Mouse (Mus musculus) kidney, embryonic 15.5 days (tissue): ENCODE results near the gene Acot10. TPM values are rescaled to one million over a fixed set of nuclear protein-coding genes. Genes with fewer than 3 reads are reported as not detected.
"Not testable (repeated sequence)": the region's sequence is repeated elsewhere in the genome, so short reads cannot be mapped to it uniquely, and the experiment has no call there.

Experiments
- ATAC-seq: fragments of 200-750 bp; cut with Nextera tagmentation; replicated peaks from 2 replicates; pipeline ENCODE4 v1.8.0; 2017; ENCODE audit warnings: moderate TSS enrichment; ENCODE audit not compliant: low FRiP score
- H3K27ac ChIP-seq: fragments of 300-500 bp; sonication (generic); 2 replicates; pipeline ENCODE4 v1.5.1; 2015; ENCODE audit warnings: mild to moderate bottlenecking, inconsistent platforms
- H3K27me3 ChIP-seq: fragments of 300-500 bp; sonication (generic); 2 replicates; pipeline ENCODE4 v1.6.1; 2015; ENCODE audit warnings: inconsistent platforms
- H3K36me3 ChIP-seq: fragments of 300-500 bp; sonication (generic); 2 replicates; pipeline ENCODE4 v1.6.1; 2015; ENCODE audit warnings: inconsistent platforms
- H3K4me1 ChIP-seq: fragments of 300-500 bp; sonication (generic); 2 replicates; pipeline ENCODE4 v1.6.1; 2015; ENCODE audit warnings: inconsistent platforms
- H3K4me2 ChIP-seq: fragments of 300-500 bp; sonication (generic); 2 replicates; pipeline ENCODE4 v1.6.1; 2015; ENCODE audit warnings: moderate library complexity, mild to moderate bottlenecking, inconsistent platforms
- H3K4me3 ChIP-seq: fragments of 300-500 bp; sonication (generic); replicated peaks from 2 replicates; pipeline ENCODE4 v1.5.1; 2015; ENCODE audit warnings: mild to moderate bottlenecking, inconsistent platforms
- H3K9ac ChIP-seq: fragments of 300-500 bp; sonication (generic); 2 replicates; pipeline ENCODE4 v1.6.1; 2015; ENCODE audit warnings: mild to moderate bottlenecking, inconsistent platforms
- H3K9me3 ChIP-seq: fragments of 300-500 bp; sonication (generic); replicated peaks from 2 replicates; pipeline ENCODE4 v1.6.1; 2016; ENCODE audit warnings: inconsistent platforms
- WGBS: fragments of 180-500 bp; shearing (Covaris S2); methylation state at CpG from one replicate; pipeline ENCODE4 v1.1.7; 2015; ENCODE audit warnings: mixed read lengths; 5-methylcytosine and 5-hydroxymethylcytosine counted together
- polyA plus RNA-seq: library from polyadenylated mRNA; unstranded; fragments of >200 nt; fragmentation: Nextera tagmentation; extraction: Ambion mirVana; gene quantifications from 2 replicates; pipeline ENCODE4 v1.2.1, GENCODE M21; 2015

The Acot10 gene
- polyA plus RNA-seq: 0.14 TPM in 1 of 2 replicates, not detected in the other

DNA sequence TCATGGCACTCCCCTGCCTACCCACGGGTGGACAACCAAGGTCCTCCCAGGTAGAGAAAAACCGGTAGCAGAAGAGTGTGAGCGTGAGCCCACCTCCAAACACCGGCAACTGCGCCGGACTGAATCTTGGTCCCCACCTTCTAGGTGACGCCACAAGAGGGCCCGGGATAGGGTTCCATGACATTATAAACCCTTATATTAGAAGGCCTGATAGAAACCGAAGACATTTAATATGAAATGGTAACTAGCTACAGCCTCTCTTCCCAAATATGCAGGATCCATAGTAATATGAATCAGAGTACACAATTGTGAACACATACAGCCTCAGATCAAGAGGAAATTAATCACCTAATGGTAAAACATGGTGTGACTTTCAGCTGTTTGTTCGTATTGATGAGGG is at the start of gene Acot10:
Gene Acot10 (minus strand): TSS at position 101 of the 400 bp plus-strand sequence.
- Histone ChIP-seq H3K4me2 (no peak within 1 kb of the TSS), H3K27me3 (no peaks in the 10 kb centered on the region), H3K36me3 (no peaks in the 10 kb centered on the region), H3K4me1 (no peaks in the 10 kb centered on the region), H3K27ac (no peak within 1 kb of the TSS), H3K9me3 (no peaks in the 10 kb centered on the region), H3K4me3 (no peak within 1 kb of the TSS), H3K9ac (no peak within 1 kb of the TSS)
- no peak for ATAC-seq
- WGBS: 88% methylated on average over 10 of the region's 10 CpGs

DNA sequence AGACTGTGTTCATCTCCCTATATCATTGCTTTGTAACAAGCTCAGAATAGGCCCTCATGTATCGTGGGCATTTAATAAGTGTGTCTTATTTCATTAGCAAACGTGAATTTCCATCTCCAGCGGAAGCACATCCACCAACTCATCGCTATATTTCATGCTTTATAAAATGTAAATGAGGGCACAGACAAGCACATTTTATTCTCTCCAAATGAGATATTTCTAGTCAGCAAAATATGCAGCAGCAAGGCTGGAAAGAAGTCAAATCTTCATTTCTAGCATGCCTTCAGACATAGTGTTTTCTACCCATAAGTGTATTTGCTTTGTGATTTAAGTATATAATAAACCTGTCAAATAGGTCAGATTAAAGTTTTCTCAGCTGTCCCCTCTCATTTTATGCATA is 45.3 kb upstream of the Acot10 start:
- H3K9ac ChIP-seq: no peak overlapping the region
- no peaks in the 10 kb centered on the region for H3K4me1 ChIP-seq

DNA sequence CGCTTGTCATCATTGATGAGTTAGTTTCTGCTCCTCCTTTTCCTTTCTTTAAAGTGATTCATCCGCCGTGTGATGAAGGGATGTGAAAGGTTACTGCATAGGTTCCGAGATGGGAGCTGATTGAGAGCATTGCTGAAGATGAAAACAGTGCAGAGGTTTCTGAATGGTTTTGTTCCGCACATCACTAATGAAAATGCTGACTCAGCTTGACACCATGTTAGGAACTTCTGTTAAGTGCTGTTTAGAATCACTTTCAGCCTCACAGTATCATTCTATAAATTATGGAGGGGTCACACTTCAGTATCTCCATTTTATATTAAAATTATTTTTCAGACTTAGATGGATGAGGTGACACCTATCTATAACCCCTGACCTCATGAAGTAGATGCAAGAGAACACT is 29.7 kb upstream of the Acot10 start:
- no peaks in the 10 kb centered on the region for H3K4me1 ChIP-seq
- H3K4me3 ChIP-seq: no peak overlapping the region
- no peak overlapping the region for H3K4me2 ChIP-seq
- H3K27me3 ChIP-seq: no peaks in the 10 kb centered on the region
- WGBS: 80% methylated on average over 5 of the region's 5 CpGs
- H3K36me3 ChIP-seq: no peaks in the 10 kb centered on the region
- no peak for ATAC-seq
- no peak overlapping the region for H3K9ac ChIP-seq
- H3K27ac ChIP-seq: no peak overlapping the region
- no peaks in the 10 kb centered on the region for H3K9me3 ChIP-seq

More for the DNA sequence above, 45.3 kb upstream of the Acot10 start:
- WGBS: 72% methylated on average over 4 of the region's 4 CpGs
- H3K27ac ChIP-seq: no peak overlapping the region
- no peaks in the 10 kb centered on the region for H3K27me3 ChIP-seq
- no peak overlapping the region for H3K4me2 ChIP-seq
- no peak for ATAC-seq
- no peak overlapping the region for H3K4me3 ChIP-seq
- H3K9me3 ChIP-seq: no peaks in the 10 kb centered on the region
- no peaks in the 10 kb centered on the region for H3K36me3 ChIP-seq

DNA sequence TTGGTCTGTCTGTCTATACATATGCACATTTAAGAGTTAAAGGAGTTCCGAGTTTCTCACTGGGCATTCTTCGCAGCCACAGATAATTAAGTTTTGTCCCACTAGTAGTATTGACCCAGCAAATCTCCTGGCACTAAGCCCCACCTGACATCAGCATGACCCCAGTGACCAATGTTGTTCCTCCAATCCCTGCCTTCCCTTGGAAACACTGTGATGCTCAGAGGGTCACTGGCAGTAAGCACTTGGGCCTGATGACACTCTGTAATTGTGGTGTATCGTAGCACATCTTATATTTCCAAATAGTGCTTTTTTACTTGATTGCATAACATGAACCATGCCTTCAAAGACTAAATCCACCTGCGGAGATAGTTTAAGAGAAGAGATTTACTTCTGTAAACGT is 17.6 kb upstream of the Acot10 start:
- Histone ChIP-seq H3K4me3 (no peak overlapping the region), H3K9ac (no peak overlapping the region), H3K9me3 (no peaks in the 10 kb centered on the region), H3K4me1 (no peaks in the 10 kb centered on the region), H3K36me3 (no peaks in the 10 kb centered on the region), H3K27me3 (no peaks in the 10 kb centered on the region), H3K27ac (no peak overlapping the region), H3K4me2 (no peak overlapping the region)
- 84% methylated on average over 5 of the region's 5 CpGs for WGBS
- no peak for ATAC-seq

DNA sequence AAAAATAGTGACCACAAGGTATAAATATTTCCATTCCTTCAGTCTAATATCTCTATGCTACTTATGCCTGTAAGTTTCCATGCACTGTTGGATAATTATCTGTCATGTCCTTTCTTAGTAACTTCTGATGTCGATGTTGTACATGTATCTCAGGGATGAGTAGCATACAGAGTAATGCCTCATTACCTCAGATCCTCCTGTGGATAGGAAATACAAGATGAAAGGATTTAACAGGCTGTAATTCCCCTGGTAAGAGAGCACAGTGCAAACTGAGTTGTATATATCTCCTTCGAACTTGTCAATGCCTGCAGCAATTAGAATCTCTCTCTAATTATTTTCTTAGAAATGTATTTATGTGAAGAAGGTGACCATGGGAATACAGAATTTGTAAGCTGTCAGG is 16.2 kb upstream of the Acot10 start:
- Histone ChIP-seq H3K4me3 (no peak overlapping the region), H3K27me3 (no peaks in the 10 kb centered on the region), H3K36me3 (no peaks in the 10 kb centered on the region), H3K4me2 (no peak overlapping the region), H3K9me3 (no peaks in the 10 kb centered on the region), H3K27ac (no peak overlapping the region), H3K4me1 (no peaks in the 10 kb centered on the region), H3K9ac (no peak overlapping the region)
- 41% methylated on average over 2 of the region's 2 CpGs for WGBS
- ATAC-seq: no peak

DNA sequence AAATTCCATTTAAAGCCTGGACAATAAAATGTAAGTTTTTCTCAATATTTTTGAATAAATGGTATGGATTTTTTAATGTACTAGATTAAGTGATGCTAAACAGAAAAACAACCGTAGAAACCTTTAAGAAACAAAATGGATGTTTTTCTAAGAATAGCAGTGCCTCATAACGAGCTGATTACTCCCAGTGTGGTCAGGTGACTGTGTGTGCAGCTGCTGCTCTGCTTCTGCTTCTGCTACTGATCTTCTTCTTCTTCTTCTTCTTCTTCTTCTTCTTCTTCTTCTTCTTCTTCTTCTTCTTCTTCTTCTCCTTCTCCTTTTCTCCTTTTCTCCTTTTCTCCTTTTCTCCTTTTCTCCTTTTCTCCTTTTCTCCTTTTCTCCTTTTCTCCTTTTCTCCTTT is 3.0 kb upstream of the Acot10 start:
- WGBS: 56% methylated on average over 2 of the region's 2 CpGs
- H3K9me3 ChIP-seq, H3K27me3 ChIP-seq, H3K4me2 ChIP-seq, H3K9ac ChIP-seq, H3K27ac ChIP-seq, ATAC-seq, H3K36me3 ChIP-seq, H3K4me1 ChIP-seq, H3K4me3 ChIP-seq: not testable (repeated sequence)

DNA sequence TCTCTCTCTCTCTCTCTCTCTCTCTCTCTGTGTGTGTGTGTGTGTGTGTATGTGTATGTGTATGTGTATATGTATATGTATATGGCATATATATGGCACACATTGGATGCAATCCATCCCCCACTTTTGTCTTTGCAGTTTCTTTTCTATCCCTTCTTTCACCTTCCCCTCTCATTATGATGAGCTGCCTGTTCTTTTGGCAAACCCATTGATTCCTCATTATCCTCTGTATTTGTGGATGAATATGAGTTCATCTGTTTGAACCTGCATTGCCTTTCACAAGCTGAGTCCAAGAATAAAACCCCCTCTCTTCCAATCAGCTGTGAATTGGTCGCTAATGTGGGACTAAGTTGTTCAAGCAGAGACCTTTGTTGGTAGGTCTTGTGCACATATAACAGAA is 1.4 kb upstream of the Acot10 start:
- Histone ChIP-seq H3K9ac (no peak overlapping the region), H3K9me3 (no peaks in the 10 kb centered on the region), H3K4me3 (no peak overlapping the region), H3K27ac (no peak overlapping the region), H3K4me2 (no peak overlapping the region), H3K4me1 (no peaks in the 10 kb centered on the region), H3K27me3 (no peaks in the 10 kb centered on the region), H3K36me3 (no peaks in the 10 kb centered on the region)
- WGBS: 54% methylated on average over 1 of the region's 1 CpGs
- no peak for ATAC-seq

DNA sequence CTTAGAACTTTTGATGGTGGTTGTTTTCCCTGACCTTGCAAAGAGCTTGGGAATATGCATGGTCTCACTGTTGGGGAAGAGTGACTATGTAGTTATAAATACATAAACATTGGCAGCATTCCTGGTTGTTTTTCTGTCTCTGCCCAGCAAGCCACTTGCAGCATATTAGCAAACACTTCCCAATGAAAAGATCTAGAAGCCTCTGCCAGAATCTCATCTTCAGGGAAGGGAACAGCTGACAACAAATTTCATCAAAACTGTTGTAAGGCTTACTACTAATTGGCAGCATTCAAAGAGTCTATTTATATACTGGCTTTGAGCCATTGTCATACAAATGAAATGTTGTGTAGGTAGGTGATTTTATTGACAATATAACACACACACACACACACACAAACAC is 800 bp upstream of the Acot10 start:
- ATAC-seq: no peak

GRCm38 (mm10) chr15:20660221-20660620 is 6.3 kb downstream of the Acot10 start:
- 75% methylated on average over 2 of the region's 2 CpGs for WGBS
- no peak for ATAC-seq
- H3K36me3 ChIP-seq: no peaks in the 10 kb centered on the region
- no peaks in the 10 kb centered on the region for H3K9me3 ChIP-seq
- no peak overlapping the region for H3K4me3 ChIP-seq
- H3K4me2 ChIP-seq: no peak overlapping the region
- H3K27ac ChIP-seq: no peak overlapping the region
- H3K9ac ChIP-seq: no peak overlapping the region
- H3K27me3 ChIP-seq: no peaks in the 10 kb centered on the region
- H3K4me1 ChIP-seq: no peaks in the 10 kb centered on the region

More for the DNA sequence above, 800 bp upstream of the Acot10 start:
- H3K4me1 ChIP-seq: no peaks in the 10 kb centered on the region
- H3K4me2 ChIP-seq: no peak overlapping the region
- no peaks in the 10 kb centered on the region for H3K36me3 ChIP-seq
- H3K9ac ChIP-seq: no peak overlapping the region
- H3K27me3 ChIP-seq: no peaks in the 10 kb centered on the region
- H3K9me3 ChIP-seq: no peaks in the 10 kb centered on the region
- H3K4me3 ChIP-seq: no peak overlapping the region
- no peak overlapping the region for H3K27ac ChIP-seq

- H3K36me3 ChIP-seq: no peaks in the 10 kb centered on the region
- H3K4me1 ChIP-seq: no peaks in the 10 kb centered on the region
- H3K27me3 ChIP-seq: no peaks in the 10 kb centered on the region
- H3K4me3 ChIP-seq: no peak overlapping the region
- H3K9ac ChIP-seq: no peak overlapping the region
- ATAC-seq: no peak
- no peak overlapping the region for H3K27ac ChIP-seq
- H3K9me3 ChIP-seq: no peaks in the 10 kb centered on the region
- no peak overlapping the region for H3K4me2 ChIP-seq
- 82% methylated on average over 3 of the region's 3 CpGs for WGBS
These were observed 23.6 kb downstream of the Acot10 start for GRCm38 (mm10) chr15:20642905-20643414.

- H3K27ac ChIP-seq: no peak overlapping the region
- no peak overlapping the region for H3K9ac ChIP-seq
- H3K4me3 ChIP-seq: no peak overlapping the region
- ATAC-seq: no peak
- 72% methylated on average over 2 of the region's 2 CpGs for WGBS
- H3K36me3 ChIP-seq: no peaks in the 10 kb centered on the region
- H3K4me2 ChIP-seq: no peak overlapping the region
- H3K9me3 ChIP-seq: no peaks in the 10 kb centered on the region
- H3K4me1 ChIP-seq: no peaks in the 10 kb centered on the region
- H3K27me3 ChIP-seq: no peaks in the 10 kb centered on the region
These were observed 27.4 kb downstream of the Acot10 start for GRCm38 (mm10) chr15:20639155-20639554.

- no peak overlapping the region for H3K4me3 ChIP-seq
- no peak overlapping the region for H3K9ac ChIP-seq
- no peaks in the 10 kb centered on the region for H3K36me3 ChIP-seq
- WGBS: 77% methylated on average over 2 of the region's 2 CpGs
- no peak overlapping the region for H3K27ac ChIP-seq
- no peak overlapping the region for H3K4me2 ChIP-seq
- H3K9me3 ChIP-seq: no peaks in the 10 kb centered on the region
- no peaks in the 10 kb centered on the region for H3K4me1 ChIP-seq
- no peak for ATAC-seq
- H3K27me3 ChIP-seq: no peaks in the 10 kb centered on the region
These were observed 32.0 kb downstream of the Acot10 start for GRCm38 (mm10) chr15:20634593-20634992.
